Mouse (Mus musculus) heart, postnatal 36 days (tissue): ENCODE measurements around the gene Fam151b. TPM values are rescaled to one million over a fixed set of nuclear protein-coding genes. Genes with fewer than 3 reads are reported as not detected.

Source experiments
- DNase-seq, 2 experiments: peaks; one replicate each; pipeline ENCODE4 v3.0.0; 2021 to 2022
- intact Hi-C: fragments of 180-260 bp; cut with DNase I; formaldehyde crosslinking; loops from one replicate; pipeline ENCODE4 v1.15.1; 2025
- total RNA-seq, 2 experiments: library from RNA; stranded (reverse); gene quantifications; 2 replicates each; pipeline ENCODE4 v1.2.3; 2021

The Fam151b gene
- total RNA-seq, 2 experiments from 2014 or later: 1.8 to 2.5 TPM

DNA sequence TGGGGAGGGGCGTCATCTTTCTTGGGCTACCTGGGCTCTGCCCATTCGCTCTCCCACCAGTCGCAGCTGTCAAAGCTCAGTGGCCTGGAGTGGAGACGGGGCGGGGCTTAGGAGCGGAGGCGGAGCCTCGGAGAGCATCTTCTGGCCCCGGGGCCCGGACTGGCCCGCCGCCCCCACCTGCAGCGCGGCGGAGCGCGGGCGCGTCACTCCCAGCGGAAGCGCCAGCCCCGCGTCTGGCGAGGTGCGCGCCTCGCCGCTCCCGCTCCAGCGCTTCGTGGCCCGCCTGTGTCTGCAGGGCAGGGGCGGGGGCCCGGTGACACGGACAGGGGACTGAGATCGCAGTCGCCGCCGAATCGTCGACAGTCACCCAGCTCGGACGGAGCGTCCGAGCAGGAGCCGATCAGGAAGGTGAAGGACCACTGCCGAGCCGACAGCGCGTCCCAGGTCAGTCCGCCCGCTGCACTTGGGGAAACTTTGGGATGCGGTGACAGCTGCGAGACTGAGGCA is 58.0 kb downstream of the Fam151b start, which contains the start of gene Ankrd34b:
Gene Ankrd34b, plus strand, starts transcription at position 139 of the 507 bp plus-strand sequence.
- intact Hi-C loops: no loop called here
- no peak for DNase-seq

DNA sequence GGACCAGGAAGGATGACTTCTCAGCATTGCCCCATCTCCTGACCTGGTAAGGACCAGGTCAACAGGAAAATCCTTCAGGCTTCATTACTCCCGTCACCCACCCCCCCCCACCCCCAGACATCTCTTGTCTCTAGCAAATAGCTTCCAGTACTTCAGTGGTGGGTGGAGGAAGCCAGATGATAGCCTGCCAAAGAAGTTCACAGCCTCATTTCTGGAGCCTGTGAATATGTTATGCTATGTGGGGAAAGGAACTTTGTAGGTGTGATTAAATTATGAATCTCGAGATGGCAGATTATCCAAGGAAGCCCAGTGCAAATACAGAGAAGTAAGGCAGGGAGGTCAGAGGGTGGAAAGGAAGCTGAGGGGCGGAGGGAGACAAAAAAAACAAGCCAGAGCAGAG is 60.1 kb downstream of the Fam151b start:
- DNase-seq: no peak
- intact Hi-C loops: no loop called here

DNA sequence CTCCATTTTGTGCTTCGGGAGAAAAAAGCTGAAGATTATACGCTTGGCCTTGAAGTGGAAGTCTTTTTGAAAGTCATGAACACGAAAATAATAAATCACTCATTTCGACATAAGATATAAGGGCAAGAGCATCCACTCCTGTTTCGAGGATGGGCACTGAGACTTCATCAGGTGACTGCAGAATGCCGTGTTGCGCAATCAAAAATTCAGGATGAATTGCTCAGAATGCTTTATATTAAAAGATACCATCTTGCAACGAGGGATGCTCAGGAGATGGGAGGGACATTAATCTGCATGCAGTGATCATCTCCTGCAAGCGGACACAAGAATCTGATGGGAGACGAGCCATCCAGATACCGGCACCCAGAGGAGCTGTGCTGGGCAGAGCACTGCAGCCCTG is 64.2 kb downstream of the Fam151b start:
- intact Hi-C loops: no loop called here
- no peak for DNase-seq

DNA sequence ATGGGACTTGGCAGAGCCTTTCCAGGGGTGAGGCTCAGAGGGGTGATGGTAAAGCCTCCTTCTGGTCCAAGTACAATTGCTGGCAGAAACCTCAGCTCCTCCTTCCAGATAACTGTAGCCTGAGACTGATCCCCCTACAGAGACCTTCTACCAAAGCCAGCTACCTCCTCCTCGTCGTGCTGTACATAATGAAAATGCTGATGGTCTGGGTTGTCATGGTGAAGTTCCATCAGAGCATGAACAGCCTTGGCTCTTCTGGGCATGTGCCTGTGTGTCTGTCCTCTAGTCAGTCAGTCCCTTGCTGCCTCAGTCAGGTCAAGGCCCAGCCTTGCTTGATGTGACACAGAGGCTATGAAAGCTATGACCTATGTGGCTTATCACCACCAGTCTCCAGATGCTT is 73.3 kb downstream of the Fam151b start:
- no peak for DNase-seq
- intact Hi-C loops: no loop called here

DNA sequence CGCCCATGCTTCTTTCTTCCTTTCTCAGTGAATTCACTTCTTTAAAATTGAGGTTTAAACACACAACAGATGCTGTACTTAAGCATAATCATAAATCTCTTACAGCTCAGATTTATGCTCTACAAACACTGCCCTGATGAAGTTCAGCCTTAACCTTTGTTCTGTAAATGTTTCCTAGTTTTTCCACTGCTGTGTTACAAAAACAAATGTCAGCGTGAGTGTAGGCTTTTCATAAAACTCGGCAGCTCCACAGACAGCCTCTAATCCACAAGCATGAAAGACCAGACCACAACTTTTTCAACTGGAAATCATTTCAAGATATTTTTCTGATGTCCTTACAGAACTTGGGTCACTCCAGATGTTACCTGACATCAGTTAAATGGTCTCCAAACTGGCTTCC is 80.3 kb downstream of the Fam151b start:
- DNase-seq: no peak
- intact Hi-C loops: no loop called here

DNA sequence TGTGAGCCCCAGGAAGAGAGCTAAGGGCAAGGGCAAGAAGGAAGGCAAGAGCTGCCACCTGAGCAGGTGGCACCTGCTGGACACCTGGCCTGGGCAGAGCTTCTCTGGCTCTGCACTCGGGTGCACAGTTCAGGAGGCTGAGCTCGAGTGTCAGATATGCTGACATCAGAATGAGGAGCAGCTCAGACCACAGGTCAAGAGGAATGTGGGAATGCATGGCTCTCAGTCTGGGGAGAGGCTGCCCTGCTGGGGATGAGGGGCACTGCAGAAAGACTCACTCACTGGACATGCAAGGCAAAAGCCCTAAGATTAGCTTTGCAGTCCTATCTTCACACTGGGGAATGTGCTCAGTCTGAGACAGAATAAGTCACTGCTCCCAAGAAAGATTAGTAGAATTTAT is 81.8 kb downstream of the Fam151b start:
- intact Hi-C loops: no loop called here
- DNase-seq: no peak

Other genes starting within 250 kb of the Fam151b start
- not detected for gene Gm20379, start 178.0 kb downstream of the Fam151b start, total RNA-seq
- gene Dhfr, start 129.3 kb downstream of the Fam151b start, total RNA-seq: 1 to 10 TPM in 1 of 2 experiments, under 1 TPM in 1; 0.87 to 1.2 TPM
- gene Msh3, start 129.0 kb downstream of the Fam151b start, total RNA-seq: 10 to 100 TPM in 1 of 2 experiments, 1 to 10 TPM in 1; 9.5 to 11.3 TPM
- gene Ankrd34b, start 58.1 kb downstream of the Fam151b start, total RNA-seq: under 1 TPM in 1 of 2 experiments, not detected in 1; 0.08 TPM
- gene Zfyve16, start 46.9 kb upstream of the Fam151b start, total RNA-seq: 10 to 100 TPM; 11.4 to 12.4 TPM
- gene Spz1, start 92.2 kb upstream of the Fam151b start, total RNA-seq: not detected
- 10 to 100 TPM; 15.4 to 18.5 TPM for gene Serinc5, start 127.1 kb upstream of the Fam151b start, total RNA-seq